Mouse (Mus musculus): ENCODE results near the gene Ccdc141. TPM values are rescaled to one million over a fixed set of nuclear protein-coding genes. Genes with fewer than 3 reads are reported as not detected.

Ccdc141 gene
- polyA plus RNA-seq, 1 experiment from 2014 or later: 5.4 TPM

DNA sequence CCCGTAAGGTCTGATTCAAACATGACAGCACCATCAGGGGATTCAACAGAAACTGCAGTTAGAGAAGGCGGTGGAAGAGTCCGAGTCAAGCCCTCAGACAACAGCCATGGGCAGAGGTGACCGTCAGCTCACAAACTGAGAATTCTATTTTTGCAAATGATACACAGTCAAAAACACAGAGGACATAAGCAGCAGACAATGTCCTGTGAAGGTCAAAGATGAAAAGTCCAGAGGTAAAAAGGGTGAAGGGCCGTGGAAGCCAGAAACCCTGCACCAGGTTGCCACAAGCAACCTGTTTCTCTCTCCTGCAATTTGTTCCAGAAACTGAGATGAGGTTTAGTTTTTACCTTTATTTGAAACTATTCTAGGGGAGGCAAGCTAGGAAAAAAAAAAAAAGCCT, 57.4 kb downstream of the Ccdc141 start:
- H3K27me3 ChIP-seq: no peaks in the 10 kb centered on the region
- 92% methylated on average over 5 of the region's 5 CpGs for WGBS
- H3K4me3 ChIP-seq (replicated peaks): no peak overlapping the region
- ATAC-seq: no peak
- no peaks in the 10 kb centered on the region for H3K36me3 ChIP-seq
- no peaks in the 10 kb centered on the region for H3K9me3 ChIP-seq
- H3K4me2 ChIP-seq (replicated peaks): no peak overlapping the region
- H3K27ac ChIP-seq: no peak overlapping the region
- H3K9ac ChIP-seq (replicated peaks): no peak overlapping the region
- H3K4me1 ChIP-seq (replicated peaks): no peaks in the 10 kb centered on the region

DNA sequence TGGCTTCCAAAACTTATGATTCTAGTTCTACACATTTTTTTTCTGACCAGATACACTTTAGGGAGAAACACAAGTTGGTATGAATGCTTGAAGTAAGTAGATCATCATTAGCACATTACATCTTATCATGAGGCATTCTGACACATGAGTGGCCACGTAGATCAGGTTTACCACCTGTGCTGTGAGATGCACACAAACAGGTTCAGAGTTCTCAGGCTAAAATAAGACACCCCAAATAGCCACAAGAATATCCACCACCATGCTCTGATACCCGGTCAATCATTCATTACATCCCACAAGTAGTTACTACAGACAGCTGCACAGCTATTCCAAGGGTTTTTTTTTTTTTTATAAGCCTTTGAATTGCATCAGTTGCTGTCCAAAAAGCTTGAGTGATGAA, 59.3 kb downstream of the Ccdc141 start:
- Histone ChIP-seq H3K27me3 (no peaks in the 10 kb centered on the region), H3K4me3 (replicated peaks) (no peak overlapping the region), H3K9me3 (no peaks in the 10 kb centered on the region), H3K4me1 (replicated peaks) (no peaks in the 10 kb centered on the region), H3K36me3 (no peaks in the 10 kb centered on the region), H3K27ac (no peak overlapping the region), H3K4me2 (replicated peaks) (no peak overlapping the region), H3K9ac (replicated peaks) (no peak overlapping the region)
- 90% methylated on average over 2 of the region's 2 CpGs for WGBS
- ATAC-seq: no peak

DNA sequence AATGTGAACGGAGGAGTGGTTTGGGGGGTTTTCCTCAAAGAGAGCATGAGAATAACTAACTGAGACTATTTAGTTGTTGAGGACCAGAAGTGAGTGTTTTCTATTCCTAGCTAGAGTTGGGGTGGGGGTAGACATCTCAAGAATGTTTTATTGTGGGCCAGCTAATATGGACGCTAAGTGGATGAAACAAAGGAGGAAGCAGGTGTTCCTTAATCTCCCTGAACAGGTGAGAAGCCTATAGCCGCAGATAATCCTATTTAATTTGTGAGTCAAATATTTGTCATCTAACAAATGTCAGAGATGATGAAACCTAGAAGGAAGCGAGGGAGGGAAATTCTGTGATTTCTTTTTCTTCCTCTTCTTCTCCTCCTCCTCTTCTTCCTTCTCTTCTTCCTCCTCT, 60.1 kb downstream of the Ccdc141 start:
- Histone ChIP-seq H3K4me2 (replicated peaks) (no peak overlapping the region), H3K9me3 (no peaks in the 10 kb centered on the region), H3K36me3 (no peaks in the 10 kb centered on the region), H3K4me1 (replicated peaks) (no peaks in the 10 kb centered on the region), H3K27ac (no peak overlapping the region), H3K27me3 (no peaks in the 10 kb centered on the region), H3K9ac (replicated peaks) (no peak overlapping the region), H3K4me3 (replicated peaks) (no peak overlapping the region)
- ATAC-seq: no peak
- 82% methylated on average over 4 of the region's 4 CpGs for WGBS

DNA sequence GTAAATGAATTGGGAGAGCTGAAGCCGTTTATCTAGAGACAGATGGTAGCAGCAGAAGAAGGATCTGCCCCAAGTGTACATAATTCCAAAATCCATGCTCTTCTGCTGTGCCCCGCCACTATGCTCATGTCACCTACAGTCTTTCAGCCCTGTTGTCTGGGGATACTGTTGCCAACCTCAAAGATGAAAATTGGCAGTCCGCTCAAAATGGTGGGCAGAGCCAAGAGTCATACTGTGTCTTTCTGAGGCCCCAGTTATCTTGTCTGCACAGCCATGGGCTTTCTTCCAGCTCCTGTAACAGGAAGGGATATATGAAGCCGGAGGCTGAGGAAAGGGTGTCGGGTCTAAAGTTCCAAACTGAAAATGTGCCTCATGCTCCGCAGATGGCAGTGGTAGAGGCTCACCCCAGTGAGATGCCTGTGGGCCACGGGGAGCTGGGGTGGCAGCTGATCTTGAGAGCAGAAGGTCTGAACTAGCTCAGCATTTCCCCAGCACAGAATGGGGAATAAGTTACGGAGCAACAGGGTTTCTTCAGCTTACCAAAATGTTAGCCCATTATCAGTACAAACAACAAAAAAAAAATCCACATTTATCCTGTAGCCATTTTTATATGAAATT, 60.8 kb downstream of the Ccdc141 start:
- Histone ChIP-seq H3K27ac (no peak overlapping the region), H3K4me3 (replicated peaks) (no peak overlapping the region), H3K9ac (replicated peaks) (no peak overlapping the region), H3K4me1 (replicated peaks) (no peaks in the 10 kb centered on the region), H3K27me3 (no peaks in the 10 kb centered on the region), H3K4me2 (replicated peaks) (no peak overlapping the region), H3K36me3 (no peaks in the 10 kb centered on the region), H3K9me3 (no peaks in the 10 kb centered on the region)
- WGBS: 91% methylated on average over 8 of the region's 8 CpGs
- ATAC-seq: no peak

DNA sequence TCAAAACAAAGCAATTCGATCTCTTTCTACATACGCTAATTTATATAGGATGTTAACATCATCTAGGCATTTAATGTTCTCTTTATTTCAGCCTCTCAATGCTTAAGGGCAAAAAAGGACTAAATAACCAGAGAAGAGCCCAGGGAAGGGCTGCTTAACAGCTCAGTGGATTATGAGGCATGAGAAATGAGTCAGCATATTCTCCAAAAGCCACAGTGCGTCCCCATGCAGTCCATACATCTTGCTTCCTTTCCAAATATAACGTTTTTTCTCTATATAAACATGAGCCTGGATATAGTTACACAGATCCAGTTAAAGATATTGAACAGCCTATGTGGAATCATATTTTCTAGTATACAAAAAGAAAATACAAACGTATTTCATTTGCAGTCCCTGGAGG, 61.9 kb downstream of the Ccdc141 start:
- Histone ChIP-seq H3K4me2 (replicated peaks) (no peak overlapping the region), H3K36me3 (no peaks in the 10 kb centered on the region), H3K9me3 (no peaks in the 10 kb centered on the region), H3K27me3 (no peaks in the 10 kb centered on the region), H3K27ac (no peak overlapping the region), H3K9ac (replicated peaks) (no peak overlapping the region), H3K4me3 (replicated peaks) (no peak overlapping the region), H3K4me1 (replicated peaks) (no peaks in the 10 kb centered on the region)
- 86% methylated on average over 5 of the region's 5 CpGs for WGBS
- ATAC-seq: no peak

DNA sequence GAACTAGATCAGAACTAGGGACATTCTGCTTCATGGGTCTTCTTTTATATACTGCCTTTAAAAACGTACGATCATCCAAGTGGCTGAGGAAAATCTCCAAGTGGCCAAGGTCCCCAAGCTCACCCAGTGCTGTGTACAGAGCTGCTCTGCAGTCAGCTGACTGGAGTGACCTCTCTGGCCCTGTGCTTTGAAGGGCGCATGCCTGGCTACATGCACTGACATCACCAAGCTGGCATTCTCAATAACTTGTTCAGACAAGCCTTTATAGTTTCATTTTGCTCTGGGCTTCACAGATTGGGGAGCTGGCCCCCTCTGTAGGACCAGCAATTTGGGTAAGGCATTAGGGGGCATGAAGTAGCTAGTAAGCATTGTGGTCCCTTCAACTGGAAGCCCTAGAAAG, 64.3 kb downstream of the Ccdc141 start:
- Histone ChIP-seq H3K36me3 (no peaks in the 10 kb centered on the region), H3K9me3 (no peaks in the 10 kb centered on the region), H3K9ac (replicated peaks) (no peak overlapping the region), H3K27me3 (no peaks in the 10 kb centered on the region), H3K27ac (no peak overlapping the region), H3K4me2 (replicated peaks) (no peak overlapping the region), H3K4me3 (replicated peaks) (no peak overlapping the region), H3K4me1 (replicated peaks) (no peaks in the 10 kb centered on the region)
- 89% methylated on average over 3 of the region's 3 CpGs for WGBS
- no peak for ATAC-seq

DNA sequence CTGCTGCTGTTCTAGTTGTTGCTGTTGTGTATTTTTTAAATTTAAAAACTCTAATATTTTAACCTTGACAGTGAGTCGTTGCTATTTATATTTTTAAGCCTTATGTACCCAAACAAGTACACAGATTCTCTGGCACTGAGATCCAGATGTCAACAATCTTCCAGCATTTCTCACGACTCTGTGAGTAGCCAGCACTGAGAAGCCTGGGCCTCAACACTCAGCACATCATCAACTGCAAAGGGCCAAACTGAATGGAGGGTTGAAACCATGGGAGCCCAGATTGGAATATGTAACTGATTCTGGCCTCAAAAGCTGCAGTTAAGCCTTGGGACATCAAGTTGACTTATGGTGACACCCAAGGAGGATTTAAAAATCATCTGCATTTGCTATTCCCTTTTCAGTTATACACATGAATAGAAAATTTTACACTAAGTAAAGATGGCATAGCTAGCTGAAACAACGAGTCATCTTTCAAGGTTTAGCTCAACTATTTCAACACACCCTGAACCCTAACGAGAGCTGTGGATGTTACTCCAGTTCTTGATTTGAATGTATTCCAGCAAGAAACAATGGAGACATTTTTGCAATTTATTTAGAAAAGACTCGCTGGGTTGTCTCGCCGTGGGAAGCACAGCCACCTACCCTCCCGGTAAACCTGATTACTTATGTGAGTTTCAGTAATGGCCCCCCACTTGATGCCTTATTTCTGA, 65.3 kb downstream of the Ccdc141 start:
- no peaks in the 10 kb centered on the region for H3K36me3 ChIP-seq
- H3K4me1 ChIP-seq (replicated peaks): no peaks in the 10 kb centered on the region
- H3K27ac ChIP-seq: no peak overlapping the region
- no peak for ATAC-seq
- no peak overlapping the region for H3K4me2 ChIP-seq (replicated peaks)
- no peaks in the 10 kb centered on the region for H3K27me3 ChIP-seq
- H3K9me3 ChIP-seq: no peaks in the 10 kb centered on the region
- 86% methylated on average over 8 of the region's 8 CpGs for WGBS
- no peak overlapping the region for H3K4me3 ChIP-seq (replicated peaks)
- H3K9ac ChIP-seq (replicated peaks): no peak overlapping the region

DNA sequence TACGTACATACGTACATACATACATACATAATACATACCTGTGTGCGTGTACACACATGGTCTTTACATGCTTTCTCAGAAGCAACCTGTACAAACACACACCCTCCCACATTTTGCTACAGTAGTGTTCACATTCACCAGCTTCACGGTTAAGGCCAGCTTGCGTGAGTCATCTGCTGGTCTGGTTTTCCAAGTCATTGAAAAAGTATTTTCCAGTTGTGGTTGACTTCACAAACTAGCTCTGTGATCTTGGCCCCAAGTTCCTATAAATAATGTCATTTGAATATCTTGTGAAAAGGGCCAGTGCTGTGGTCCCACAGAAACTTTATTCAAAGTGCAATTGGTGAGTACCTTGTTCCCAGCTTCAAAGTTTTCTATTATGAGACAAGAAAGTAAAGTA, 67.9 kb downstream of the Ccdc141 start:
- no peak for ATAC-seq
- WGBS: 94% methylated on average over 5 of the region's 5 CpGs
- no peaks in the 10 kb centered on the region for H3K4me1 ChIP-seq (replicated peaks)
- H3K27ac ChIP-seq: no peak overlapping the region
- no peak overlapping the region for H3K9ac ChIP-seq (replicated peaks)
- no peak overlapping the region for H3K4me2 ChIP-seq (replicated peaks)
- H3K9me3 ChIP-seq: no peaks in the 10 kb centered on the region
- H3K36me3 ChIP-seq: no peaks in the 10 kb centered on the region
- no peaks in the 10 kb centered on the region for H3K27me3 ChIP-seq
- H3K4me3 ChIP-seq (replicated peaks): no peak overlapping the region

DNA sequence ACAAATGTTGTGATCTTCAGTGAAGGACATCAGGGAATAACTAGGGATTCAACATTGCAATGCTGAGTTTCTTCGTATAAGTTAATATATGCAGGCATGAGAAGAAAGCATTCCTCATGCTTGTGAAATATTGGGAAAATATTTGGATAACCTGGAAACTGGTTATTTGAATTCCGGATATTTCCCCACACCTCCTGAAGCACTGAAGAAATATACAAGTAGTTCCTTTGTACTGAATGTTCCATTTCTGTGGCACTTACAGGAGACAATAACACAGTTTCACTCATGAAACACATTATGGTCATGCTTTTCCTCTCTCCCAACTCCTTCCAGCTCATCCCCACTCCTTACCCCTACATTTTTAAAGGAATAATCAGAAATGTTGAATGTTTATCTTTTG, 70.6 kb downstream of the Ccdc141 start:
- no peaks in the 10 kb centered on the region for H3K27me3 ChIP-seq
- H3K4me2 ChIP-seq (replicated peaks): no peak overlapping the region
- no peaks in the 10 kb centered on the region for H3K9me3 ChIP-seq
- 91% methylated on average over 2 of the region's 2 CpGs for WGBS
- H3K9ac ChIP-seq (replicated peaks): no peak overlapping the region
- no peak overlapping the region for H3K4me3 ChIP-seq (replicated peaks)
- ATAC-seq: no peak
- H3K27ac ChIP-seq: no peak overlapping the region
- no peaks in the 10 kb centered on the region for H3K4me1 ChIP-seq (replicated peaks)
- no peaks in the 10 kb centered on the region for H3K36me3 ChIP-seq

DNA sequence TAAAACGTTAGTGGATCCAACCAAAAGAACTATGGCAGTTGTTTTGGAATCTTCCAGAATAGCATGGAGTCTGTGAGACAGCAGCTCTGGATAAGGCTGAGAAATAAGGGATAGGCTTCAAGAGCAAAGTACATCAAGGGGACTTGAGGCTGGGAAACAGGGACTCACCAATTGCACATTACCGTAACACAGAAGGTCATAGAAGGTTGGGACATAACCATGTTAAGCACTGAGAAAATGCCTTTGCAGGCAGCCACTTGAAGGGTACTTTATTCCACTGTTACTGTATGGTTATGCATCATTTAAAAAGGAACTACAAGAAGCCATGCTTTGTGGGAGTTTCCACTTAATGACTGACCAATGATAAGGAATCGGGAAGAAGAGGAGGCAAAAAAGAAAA, 71.7 kb downstream of the Ccdc141 start:
- Histone ChIP-seq H3K27me3 (no peaks in the 10 kb centered on the region), H3K36me3 (no peaks in the 10 kb centered on the region), H3K9me3 (no peaks in the 10 kb centered on the region), H3K27ac (no peak overlapping the region), H3K9ac (replicated peaks) (no peak overlapping the region), H3K4me3 (replicated peaks) (no peak overlapping the region), H3K4me1 (replicated peaks) (no peaks in the 10 kb centered on the region), H3K4me2 (replicated peaks) (no peak overlapping the region)
- WGBS: 93% methylated on average over 3 of the region's 3 CpGs
- ATAC-seq: no peak

DNA sequence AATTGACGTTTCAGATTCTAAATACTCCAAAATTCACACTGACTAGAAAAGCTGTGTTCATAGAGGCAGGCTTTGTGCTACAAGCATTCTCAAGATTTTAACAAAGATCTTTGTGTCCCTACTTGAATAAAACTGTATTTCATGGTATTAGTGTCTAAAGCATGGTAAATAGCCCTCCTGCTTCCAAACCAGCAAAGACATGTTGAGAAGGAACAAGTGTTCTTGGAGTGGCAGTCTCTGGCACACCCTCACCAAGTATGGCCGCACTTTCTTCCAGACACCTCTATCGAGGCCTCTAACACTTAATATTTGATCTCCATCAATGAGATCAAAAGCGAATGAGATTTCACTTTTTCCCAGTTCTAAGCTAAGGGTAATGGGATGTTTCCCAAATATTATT, 78.7 kb downstream of the Ccdc141 start:
- no peak for ATAC-seq
- H3K36me3 ChIP-seq: no peaks in the 10 kb centered on the region
- H3K4me3 ChIP-seq (replicated peaks): no peak overlapping the region
- H3K4me1 ChIP-seq (replicated peaks): no peaks in the 10 kb centered on the region
- WGBS: 85% methylated on average over 4 of the region's 4 CpGs
- H3K27me3 ChIP-seq: no peaks in the 10 kb centered on the region
- H3K9me3 ChIP-seq: no peaks in the 10 kb centered on the region
- H3K27ac ChIP-seq: no peak overlapping the region
- no peak overlapping the region for H3K4me2 ChIP-seq (replicated peaks)
- H3K9ac ChIP-seq (replicated peaks): no peak overlapping the region

DNA sequence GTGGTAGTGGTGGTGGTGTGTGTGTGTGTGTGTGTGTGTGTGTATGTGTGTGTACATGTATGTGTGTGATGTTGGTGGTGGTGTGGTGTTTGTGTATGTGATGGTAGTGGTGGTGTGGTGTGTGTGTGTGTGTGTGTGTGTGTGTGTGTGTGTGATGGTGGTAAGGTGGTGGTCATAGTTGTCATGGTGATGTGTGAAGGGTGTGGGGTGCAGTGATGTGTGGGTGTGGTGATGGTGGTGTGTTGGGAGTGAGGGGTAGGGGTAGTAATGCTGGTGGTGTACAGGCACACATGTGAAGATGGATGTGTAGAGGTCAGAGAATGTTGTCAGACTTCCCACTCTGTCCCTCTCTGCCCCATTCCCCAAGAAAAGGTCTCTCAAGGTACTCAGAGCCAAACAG, 85.1 kb downstream of the Ccdc141 start:
- Histone ChIP-seq H3K9ac (replicated peaks) (no peak overlapping the region), H3K27ac (no peak overlapping the region), H3K4me2 (replicated peaks) (no peak overlapping the region), H3K36me3 (no peaks in the 10 kb centered on the region), H3K27me3 (no peaks in the 10 kb centered on the region), H3K9me3 (no peaks in the 10 kb centered on the region), H3K4me3 (replicated peaks) (no peak overlapping the region), H3K4me1 (replicated peaks) (no peaks in the 10 kb centered on the region)
- peak; percentile 48; the same call in 1 of the 2 replicates for ATAC-seq

DNA sequence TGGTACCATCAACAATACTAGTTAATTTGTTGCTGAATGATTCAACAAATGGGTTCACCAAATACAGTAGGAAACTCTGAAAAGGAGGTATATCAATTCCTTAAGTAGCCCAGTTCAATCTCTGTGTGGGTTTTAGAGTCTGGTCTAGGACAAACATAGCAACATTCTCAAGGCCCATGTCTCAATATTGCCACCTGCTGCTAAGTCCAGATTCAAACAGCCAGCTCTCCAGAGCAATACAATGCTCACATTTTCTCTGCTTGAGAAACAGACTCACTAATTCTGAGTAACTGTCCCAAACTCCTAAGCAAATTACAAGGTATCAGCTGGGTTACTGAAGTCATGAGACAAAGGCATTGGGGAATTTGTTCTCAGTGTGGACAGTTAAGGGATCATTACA, 85.8 kb downstream of the Ccdc141 start:
- ATAC-seq: no peak
- Histone ChIP-seq H3K27me3 (no peaks in the 10 kb centered on the region), H3K9ac (replicated peaks) (no peak overlapping the region), H3K4me3 (replicated peaks) (no peak overlapping the region), H3K4me2 (replicated peaks) (no peak overlapping the region), H3K27ac (no peak overlapping the region), H3K9me3 (no peaks in the 10 kb centered on the region), H3K4me1 (replicated peaks) (no peaks in the 10 kb centered on the region), H3K36me3 (no peaks in the 10 kb centered on the region)
